Mouse (Mus musculus): ENCODE results near the gene Dcun1d1.

The Dcun1d1 gene

DNA sequence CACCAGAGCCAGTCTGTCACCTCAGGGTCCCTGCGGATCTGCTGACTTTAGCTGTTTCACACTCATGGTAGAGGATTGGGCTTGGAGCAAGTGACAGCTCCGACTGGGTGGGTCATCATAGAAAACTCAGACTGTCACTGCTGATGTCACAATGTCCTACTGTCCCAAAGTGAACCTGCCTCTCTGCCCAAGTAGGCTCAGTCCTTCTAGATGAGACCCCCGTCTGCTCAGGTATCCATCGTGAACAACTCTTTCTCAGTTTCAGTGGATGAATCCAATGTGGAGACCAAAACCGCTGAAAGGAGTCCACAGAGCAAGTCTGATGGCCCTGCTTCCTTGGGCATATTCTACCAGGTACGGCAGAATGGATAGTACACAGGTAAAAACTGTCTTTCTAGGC, at the start of gene Dcun1d1:
TSS of gene Dcun1d1 (minus strand) at position 101 of the 400 bp plus-strand sequence.
- CTCF ChIA-PET = no interaction called here

DNA sequence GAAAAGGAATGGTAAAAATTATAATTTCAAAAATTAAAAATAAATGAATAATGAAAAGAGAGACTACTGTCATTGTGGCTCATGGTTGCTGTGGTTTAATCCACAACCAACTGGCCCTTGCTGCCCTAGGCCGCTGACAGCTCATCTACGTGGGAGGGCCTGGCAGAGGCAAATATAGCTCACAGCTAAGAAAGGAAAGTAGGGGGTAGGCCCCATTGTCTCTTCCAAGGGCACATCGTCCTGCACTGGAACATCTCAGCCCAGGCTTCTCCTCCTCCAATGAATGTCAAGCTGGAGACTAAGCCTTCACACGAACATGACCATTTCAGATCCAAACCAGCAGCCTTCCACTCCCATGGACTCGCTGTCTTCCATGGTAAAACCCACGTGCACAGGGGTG, 49.0 kb upstream of the Dcun1d1 start:
- CTCF ChIA-PET = interaction anchor here (0.6 kb wide), 1 partner anchor 74 kb away, joined by 3 read pairs; no protein-coding TSS in a partner anchor

DNA sequence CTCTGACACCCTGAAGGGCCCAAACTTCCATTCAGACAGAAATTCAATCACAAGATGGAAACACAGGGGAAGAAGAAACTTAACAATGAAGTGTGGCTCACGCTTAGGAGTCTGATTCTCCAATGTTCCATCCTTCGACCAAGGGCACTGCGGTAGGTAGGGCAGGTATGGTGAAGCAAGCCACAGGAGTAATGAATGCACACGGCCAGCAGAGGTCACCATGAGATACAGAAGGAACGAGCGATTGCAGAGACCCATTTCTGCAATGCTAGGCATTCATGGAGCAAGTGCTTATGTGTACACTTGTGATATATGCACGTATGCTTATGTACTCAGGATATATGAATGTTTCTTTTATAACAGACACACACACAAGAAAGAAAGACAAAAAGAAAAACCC, 36.3 kb upstream of the Dcun1d1 start:
- CTCF ChIA-PET = no interaction called here

DNA sequence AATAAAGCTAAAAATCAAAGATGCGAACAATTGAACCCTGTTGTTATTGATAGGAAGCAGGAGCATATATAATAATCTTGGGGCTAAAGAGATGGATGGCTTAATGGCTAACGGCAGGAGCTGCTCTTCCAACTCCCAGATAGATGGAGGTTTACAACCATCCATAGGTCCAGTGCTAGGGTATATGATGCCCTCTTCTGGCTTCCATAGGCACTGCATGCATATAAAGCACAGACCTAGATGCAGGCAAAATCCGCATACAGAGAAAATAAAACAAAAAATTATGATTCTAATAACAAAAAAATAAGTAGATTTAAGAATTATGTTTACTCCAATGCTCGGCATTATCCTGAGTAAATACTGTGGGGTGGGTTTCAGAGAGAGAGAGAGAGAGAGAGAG, 35.7 kb upstream of the Dcun1d1 start:
- CTCF ChIA-PET = interaction anchor here (0.6 kb wide), 1 partner anchor 273 kb away, joined by 3 read pairs; no protein-coding TSS in a partner anchor

DNA sequence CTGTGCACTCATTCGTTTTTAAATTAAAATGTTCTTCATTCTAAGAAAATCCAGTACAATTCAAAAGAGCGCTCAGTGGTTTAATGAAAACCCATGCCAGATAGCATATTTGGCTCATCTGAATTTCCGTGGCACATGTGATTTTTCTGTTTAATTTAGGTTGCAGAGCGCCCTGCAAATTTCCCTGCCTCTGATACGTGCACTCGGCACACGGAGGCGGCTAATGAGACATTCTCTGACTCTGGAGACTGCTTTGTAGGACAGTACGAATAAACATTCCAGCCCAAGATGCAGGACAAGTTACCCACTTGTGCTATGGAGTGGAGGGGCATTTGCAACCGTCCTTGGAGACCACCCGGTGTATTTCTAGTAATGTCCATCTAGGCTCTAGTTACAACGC, 33.9 kb upstream of the Dcun1d1 start:
- CTCF ChIA-PET = no interaction called here

DNA sequence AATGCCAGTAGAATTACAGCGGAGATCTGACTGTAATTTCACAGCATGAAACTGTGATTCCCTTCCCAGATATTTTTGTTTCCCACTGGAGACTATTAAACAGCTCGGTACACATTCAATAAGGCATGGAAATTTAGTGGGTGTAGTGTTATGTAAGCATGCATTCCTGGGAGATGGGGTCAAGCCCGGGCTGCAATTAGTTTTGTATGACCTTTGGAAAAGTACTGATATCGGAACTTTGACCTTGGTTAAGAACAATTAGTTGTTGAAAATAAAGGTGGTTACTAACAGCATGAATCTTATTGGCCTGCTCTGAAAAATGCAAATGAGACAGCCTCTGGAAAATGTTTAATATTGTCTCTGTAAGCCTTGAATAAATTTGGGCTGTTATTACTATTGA, 33.2 kb upstream of the Dcun1d1 start:
- CTCF ChIA-PET = no interaction called here

DNA sequence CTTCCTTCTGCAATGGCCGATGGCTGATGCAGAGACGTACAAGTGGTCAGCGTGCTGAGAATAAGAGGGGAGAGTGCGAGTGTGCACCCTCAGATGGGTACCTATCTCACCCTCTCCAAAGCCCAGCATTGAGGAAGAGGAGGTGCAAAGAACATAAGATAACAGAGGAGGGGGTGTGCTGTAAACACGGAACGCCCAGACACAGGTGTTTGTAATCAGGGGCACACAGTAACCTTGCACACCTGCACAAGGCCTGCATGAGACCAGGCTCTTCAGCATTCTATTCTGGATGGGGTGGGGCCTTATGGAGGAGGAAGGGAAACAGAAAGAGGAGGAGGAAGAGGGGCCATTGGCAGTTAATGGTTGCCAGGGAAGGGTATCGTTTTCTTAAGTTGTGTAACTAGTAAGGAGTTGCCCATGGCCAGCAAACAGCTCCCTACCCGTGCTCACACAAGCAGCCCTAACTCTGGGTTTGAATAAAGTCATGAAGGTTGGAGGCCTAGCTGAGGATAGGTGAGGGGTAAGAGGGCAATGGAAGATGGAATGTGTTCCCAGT, 30.2 kb upstream of the Dcun1d1 start:
- CTCF ChIA-PET = no interaction called here

DNA sequence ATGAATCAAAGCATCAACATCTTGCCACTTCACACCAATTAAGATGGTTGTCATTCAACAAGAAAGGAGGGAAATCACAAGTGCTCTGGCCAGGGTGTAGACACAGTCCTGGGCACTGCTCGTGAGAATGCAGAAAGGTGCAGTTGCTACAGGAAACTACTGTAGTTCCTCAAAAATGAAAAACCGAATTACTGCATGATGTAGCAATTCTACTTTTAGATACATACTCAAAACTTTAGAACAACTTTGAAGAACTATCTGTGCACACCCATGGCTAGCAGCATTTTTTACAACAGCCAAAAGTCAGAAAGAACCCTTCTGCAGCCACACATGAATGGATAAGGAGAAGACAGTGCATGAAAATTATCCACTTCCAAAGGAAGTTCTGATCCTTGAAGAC, 29.2 kb upstream of the Dcun1d1 start:
- CTCF ChIA-PET = no interaction called here

DNA sequence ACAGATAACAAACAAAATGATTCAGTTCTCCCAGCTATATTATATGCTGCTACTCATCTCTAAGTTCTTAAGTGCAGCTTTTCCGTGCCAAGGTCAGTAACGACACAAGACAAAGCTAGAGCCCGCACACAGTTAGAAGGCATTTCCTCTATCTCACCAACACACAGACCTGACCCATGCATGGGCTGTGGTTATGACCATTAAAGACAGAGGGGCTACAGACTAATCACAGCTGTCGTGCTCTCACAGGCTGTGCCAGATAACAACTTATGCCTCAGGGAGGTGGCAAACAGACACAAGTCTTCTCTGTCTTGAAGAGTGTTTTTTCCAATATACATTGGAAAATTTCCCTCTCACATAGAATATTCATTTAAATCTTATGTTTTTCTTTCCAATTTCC, 27.7 kb upstream of the Dcun1d1 start:
- CTCF ChIA-PET = no interaction called here

DNA sequence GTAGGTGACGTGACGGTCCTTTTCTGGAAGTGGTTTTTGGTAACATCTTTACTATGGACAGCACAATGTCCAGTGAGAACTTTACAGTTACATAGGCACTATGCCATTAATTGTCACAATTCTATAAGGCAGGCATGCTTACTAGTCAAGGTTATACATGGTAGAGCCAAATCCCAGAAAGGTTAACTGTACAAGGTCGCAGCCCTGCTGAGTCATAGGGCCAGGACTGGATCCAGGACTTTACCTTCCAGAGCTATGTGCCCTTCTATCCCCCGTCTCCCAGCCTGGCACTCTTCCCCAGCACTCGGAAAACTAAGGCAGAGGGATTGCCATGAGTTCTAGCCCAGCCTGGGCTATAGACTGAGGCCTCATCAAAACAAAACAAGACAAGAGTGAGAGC, 26.7 kb upstream of the Dcun1d1 start:
- CTCF ChIA-PET = interaction anchor here (0.5 kb wide), 1 partner anchor 102 kb away, joined by 4 read pairs; the partner anchor contains the start of gene Acad9

DNA sequence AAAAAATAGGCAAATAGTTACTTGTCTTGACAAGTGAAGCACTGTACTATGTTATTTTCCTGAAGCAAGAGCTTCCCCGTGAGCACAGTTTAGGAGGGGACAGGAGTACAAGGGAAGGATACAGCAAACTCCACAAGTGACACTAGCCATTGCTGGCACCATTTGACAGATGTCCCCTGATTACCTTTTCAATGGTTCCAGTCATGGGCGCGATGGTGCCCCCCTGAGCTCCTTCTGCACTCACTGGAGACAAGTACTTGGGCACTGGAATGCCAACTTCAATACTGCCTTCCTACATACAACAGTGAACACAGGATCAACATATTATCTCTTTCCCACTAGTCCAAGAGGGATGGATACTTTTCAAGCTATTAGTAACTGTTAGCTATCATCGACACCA, 26.2 kb upstream of the Dcun1d1 start:
- CTCF ChIA-PET = interaction anchor here (0.5 to 0.6 kb wide), 2 partner anchors 18 to 103 kb away, joined by 4 to 5 read pairs; partner anchors contain the start of gene Acad9

DNA sequence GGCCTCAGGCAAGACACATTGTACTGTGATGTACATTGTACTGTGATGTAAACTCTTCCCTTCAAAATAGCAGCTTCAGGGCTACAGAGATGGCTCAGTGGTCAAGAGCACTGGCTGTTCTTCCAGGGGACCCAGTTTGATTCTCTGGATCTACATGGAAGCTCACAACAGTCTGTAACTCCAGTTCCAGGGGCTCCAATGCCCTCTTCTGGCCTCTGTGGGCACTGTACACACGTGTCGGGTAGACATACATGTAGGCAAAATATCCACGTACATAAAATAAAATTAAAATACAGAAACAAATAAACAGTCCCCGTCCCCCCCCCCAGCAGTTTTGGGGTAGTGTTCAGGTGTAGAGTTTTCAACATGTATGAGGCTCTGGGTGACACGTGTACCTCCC, 25.7 kb upstream of the Dcun1d1 start:
- CTCF ChIA-PET = interaction anchor here (0.6 kb wide), 1 partner anchor 18 kb away, joined by 5 read pairs; no protein-coding TSS in a partner anchor

DNA sequence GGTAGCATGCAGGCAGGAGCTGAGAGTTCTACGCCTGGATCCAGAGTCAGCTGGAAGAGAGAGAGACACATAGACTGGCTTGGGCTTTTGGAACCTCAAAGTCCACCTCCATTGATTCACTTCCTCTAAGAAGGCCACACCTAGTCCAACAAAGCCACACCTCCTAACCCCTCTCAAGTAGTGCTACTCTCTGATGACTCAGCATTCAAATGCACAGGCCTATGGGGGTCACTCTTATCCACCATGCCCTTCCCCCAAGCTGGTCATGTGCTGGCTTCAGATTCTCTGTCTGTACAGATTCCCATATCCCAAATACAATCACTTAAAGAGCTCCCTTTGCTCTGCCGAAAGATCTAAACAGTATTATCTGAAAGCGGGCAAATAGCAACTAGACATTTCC, 20.0 kb upstream of the Dcun1d1 start:
- CTCF ChIA-PET = no interaction called here

DNA sequence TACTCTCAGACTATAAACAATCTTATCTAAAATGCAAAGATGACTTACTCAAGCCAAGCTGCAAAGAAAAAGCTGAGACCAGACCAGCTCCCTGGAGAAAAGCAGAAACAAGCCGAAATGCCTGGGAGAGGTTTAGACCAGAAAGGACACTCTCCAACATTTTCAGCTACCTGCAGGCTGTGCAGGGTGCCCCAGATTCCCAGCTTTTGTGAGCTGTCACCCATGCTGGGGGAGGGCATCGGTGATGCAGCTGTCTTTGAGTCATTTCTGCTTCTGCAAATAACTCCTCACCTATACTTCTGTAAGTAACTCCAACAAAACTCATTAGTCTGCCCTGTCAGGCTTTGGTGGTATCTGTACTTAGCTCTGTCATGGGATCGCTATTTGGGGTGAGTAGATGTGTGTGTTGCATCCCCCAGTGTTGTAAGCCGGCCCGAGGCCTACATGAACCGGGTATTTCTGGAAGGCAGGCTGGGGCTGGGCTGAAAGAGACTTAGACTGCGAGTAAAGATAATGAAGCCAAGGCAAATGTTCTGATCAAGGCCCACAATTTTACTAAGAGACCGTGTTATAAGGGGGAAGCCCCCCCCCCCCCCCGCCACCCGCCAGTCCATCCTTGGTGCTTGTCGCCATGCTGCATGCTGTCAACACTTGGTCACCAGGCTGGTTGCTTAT, 17.8 kb upstream of the Dcun1d1 start:
- CTCF ChIA-PET = interaction anchor here (0.6 kb wide), 1 partner anchor 301 kb away, joined by 7 read pairs; no protein-coding TSS in a partner anchor

DNA sequence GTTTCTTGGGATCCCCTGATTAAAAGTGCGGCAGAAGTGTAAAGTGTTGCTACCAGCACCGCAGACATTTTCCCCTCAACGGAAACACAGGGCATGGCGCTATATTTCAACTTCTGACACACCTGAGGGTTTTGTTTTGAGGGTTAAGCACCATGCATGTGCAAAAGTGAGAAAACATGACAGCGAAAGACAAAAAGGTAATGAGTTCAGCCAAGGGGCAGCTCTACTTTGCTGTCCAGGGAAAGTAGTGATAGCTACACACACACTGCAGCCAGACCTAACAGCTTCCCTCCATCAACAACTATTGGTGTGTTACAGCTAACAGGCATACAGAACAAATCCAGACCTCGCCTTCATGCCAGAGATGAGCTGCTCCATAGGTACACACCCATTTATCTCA, 16.6 kb upstream of the Dcun1d1 start:
- CTCF ChIA-PET = no interaction called here

DNA sequence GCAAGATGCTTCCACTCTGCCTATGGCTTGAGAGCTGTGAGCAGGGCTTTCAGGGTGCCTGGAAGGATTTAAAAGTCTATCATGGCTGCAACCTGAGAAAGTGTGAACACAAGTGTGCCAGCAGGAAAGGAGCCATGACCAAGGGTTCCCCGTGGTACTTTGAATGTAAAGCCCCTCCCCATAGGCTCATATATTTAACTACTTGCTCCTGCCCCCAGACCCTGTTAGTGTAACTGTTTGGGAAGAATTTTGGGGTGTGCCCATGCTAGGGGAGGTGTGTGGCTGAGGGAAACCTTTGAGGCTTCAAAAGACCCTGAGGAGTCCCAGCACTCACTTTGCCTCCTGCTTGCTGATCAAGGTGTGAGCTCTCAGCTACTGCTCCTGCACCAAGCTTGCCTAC, 15.9 kb upstream of the Dcun1d1 start:
- CTCF ChIA-PET = no interaction called here

DNA sequence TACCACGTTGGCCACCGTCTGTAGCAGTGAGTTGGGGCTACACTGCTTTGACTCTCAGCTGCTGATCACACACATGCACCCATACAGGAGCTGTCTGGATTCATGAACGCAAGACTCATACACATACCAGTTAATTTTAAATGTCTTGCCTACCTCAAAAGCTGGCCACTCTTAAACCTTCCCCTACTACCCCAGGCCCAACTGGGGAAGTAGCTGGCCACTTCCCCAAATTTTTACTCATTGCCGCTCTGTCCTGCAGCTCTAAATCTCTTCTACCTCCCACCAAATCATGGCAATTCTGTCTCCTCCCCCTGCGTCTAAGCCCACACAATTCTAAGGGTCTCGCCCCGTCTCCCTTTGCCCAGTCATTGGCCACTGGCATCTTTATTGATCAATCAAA, 11.0 kb upstream of the Dcun1d1 start:
- CTCF ChIA-PET = no interaction called here

DNA sequence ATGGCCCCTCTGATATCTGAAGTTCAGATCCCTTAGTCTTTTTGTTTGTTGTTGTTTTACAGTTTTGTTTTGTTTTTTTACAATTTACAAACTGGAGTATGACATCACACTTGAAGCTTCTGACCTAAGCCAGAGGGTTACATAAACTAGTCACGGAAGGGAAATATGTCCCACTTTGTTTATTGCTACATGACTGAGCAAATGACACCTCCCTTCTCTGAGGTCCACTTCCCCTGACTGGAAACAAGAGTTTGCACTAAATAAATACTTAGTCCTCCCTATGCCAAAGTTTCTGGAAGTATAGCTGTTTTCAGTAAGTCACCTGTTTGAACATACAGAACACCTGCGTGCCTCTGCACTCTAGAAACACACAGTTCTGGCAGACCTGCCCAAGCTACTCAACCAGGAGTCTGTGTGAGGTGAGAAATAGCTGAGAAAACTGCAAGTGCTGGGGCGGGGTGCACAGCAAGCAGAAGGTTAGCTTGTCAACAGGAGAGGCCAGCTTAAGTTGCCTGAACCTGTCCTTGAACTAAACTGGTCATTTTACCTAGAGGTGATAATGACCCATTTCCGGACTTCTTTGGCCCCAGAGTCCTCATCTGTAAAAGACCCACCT, 3.4 kb upstream of the Dcun1d1 start:
- CTCF ChIA-PET = no interaction called here

DNA sequence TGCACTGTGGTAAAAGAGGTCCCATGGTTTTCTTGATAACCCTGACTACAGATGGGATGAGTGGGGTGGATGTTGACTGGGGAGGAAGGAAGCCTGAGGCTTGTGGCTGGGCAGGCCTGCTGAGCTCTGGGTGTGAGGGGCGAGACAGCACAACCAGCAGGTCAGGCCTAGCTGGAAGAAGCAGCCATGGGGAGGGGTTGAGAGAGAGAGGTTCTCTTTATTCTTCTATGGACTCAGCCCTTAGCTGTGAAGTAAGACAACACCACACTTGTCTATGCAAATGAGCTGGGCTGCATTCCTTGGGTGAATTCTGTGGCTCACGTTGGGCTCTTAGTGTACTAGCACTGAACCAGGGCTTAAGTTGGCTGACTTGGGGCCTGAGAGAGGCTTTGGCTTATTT, 2.8 kb upstream of the Dcun1d1 start:
- CTCF ChIA-PET = no interaction called here

DNA sequence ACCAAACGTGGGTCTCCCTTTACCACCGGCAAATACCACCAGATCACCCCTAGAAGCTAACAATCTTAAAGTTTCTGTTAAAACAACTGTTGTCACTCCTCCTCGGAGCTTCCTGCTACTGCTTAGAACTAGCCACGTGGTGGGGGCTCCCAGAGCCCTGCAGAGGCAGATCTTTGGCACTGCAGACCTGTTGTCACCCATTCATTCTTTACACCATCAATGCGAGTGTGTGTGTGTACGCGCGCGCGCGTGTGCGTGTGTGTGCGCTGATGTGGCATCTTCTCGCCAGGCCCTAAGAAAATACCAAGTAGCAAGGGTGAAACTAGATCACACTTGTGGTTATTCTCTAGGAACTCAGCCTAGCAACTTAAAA, 3.9 kb downstream of the Dcun1d1 start:
- CTCF ChIA-PET = interaction anchor here (0.6 kb wide), 1 partner anchor 175 kb away, joined by 5 read pairs; no protein-coding TSS in a partner anchor

DNA sequence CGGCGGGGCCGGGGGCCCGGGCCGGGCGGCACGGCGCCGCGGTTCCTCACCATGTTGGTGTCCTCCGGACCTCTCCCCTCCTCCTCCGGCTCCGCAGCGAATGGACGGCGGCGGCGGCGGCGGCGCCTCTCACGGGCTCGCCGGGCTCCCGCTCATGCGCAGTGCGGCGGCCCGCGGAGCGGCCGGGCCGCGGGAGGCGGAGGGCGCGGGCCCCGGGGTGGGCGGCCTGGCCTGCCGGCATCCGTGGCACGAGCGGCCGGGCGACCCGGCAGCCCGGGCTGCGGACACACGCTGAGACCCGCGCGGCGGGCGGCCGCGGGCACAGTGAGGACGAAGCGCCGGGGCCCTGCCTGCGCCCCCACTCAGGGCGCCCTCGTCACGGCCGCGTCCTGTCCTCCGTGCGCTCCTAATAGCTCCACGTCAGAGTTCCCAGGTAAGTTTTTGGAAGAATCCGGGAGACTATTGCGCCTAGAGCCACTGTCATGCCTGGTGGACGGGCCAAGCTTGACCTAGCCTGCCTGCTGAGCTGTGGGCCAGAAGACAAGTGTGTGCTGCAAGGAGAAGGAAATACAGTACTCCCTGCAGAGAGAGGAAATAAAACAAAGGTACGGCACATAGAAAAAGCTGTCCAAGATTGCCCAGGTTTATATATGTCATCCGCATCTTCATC, 4.4 kb downstream of the Dcun1d1 start:
- CTCF ChIA-PET = interaction anchor here (0.6 kb wide), 1 partner anchor 175 kb away, joined by 5 read pairs; no protein-coding TSS in a partner anchor

DNA sequence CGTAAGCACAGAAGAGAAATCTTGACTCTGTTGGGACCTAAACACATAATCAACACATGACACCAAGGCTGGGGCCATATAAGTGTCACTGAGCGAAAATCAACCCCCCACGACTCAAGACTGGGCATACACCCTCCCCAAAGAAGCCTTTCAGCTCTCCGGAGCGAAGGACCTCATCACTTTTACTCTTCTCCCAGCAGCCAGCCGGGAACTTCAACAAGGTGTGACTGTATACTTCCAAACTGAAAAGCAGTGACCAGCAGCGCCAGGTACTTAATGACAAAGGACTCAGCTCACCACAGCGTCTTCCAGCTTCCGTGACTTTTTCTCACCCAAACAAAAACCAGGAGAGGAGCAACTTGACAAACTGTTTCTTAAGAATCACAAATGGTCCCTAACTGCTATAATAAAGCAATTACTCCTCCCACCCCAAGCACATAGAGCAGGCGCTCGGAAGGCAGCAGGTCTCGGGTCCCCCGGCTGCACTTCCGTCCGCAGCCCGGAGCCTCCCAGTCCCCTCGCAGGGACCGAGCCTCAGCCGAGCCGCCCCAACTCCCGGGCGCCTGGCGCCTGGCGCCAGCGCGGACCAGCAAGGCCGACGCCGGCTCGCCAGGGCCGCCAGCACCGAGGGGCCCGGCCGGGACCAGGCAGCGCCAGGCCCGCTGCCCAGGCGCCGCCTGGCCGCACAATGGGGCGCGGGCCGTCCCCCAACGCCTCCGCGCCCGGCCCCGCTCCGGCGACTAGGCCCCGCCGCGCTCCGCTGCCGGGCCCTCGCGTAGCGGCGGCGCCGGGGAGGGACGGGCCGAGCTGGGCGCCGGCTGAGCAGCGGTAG, 5.1 kb downstream of the Dcun1d1 start:
- CTCF ChIA-PET = no interaction called here
